10 mouse cellular contexts compared by ENCODE assay signal in genomic region chr4:136749431-136749830, GRCm38 (mm10).
DNase-seq lines count a peak whose midpoint lies in the region; ATAC-seq and TF ChIP-seq lines count a peak whose summit lies in the region.
"Had no signal": no experiment of that assay in that cellular context is flagged by ENCODE, and none has a peak within 500 bp of the region (broad histone marks: within the 10 kb centered on the region; RNA-seq: fewer than 3 reads in every experiment).

No protein-coding gene starts in this region.

- H3K4me1 ChIP-seq in ES-Bruce4 (ENCODE audit: control insufficient read depth, insufficient read depth, low read length): peaks cover 7% of the 10 kb centered on the region
- H3K4me1 ChIP-seq in embryonic facial prominence, embryonic 11.5 days (ENCODE audit: control insufficient read depth, insufficient read depth, low read length): peaks cover 6% of the 10 kb centered on the region
- H3K4me1 ChIP-seq in hindbrain, embryonic 13.5 days (replicated peaks): peaks cover 86% of the 10 kb centered on the region
- peaks cover 24% of the 10 kb centered on the region for H3K4me1 ChIP-seq in midbrain, postnatal 0 days (ENCODE audit: insufficient read depth, low read length)
- H3K4me1 ChIP-seq in kidney, embryonic 15.5 days: peaks cover 33% of the 10 kb centered on the region

- 0 out of 2 replicates have a peak overlapping the region, but pooled peaks have one; percentile 20 for H3K9ac ChIP-seq in ES-Bruce4 (ENCODE audit: low read depth, poor library complexity, severe bottlenecking)
- H3K9ac ChIP-seq in embryonic facial prominence, embryonic 11.5 days (replicated peaks; ENCODE audit: low read length): peak overlapping the region; percentile 13; the same call in 1 of the 2 replicates
- peak overlapping the region; percentile 67 for H3K9ac ChIP-seq in hindbrain, embryonic 13.5 days
- H3K9ac ChIP-seq in midbrain, postnatal 0 days (replicated peaks; ENCODE audit: low read length, poor library complexity, severe bottlenecking): 0 out of 2 replicates have a peak overlapping the region, but pooled peaks have one; percentile 44
- H3K9ac ChIP-seq in kidney, embryonic 15.5 days: no peak overlapping the region

- 28% methylated on average over 4 of the region's 4 CpGs for WGBS in embryonic facial prominence, embryonic 11.5 days
- WGBS in hindbrain, embryonic 13.5 days: 17% methylated on average over 4 of the region's 4 CpGs
- 15% methylated on average over 4 of the region's 4 CpGs for WGBS in midbrain, postnatal 0 days
- 44% methylated on average over 4 of the region's 4 CpGs for WGBS in kidney, embryonic 15.5 days

- DNase-seq in embryonic facial prominence, embryonic 11.5 days (ENCODE audit: low spot score): no peak
- DNase-seq in midbrain, postnatal 0 days (ENCODE audit: low spot score): no peak
- no peak for DNase-seq in thymus, adult 18-20 months
- DNase-seq in frontal cortex, adult 2 months (ENCODE audit: extremely low spot score in 1 of 2, low spot score in 1 of 2): no peak
- DNase-seq: cerebellum, postnatal 36 days; gastrocnemius, postnatal 36 days; liver, postnatal 0 days had no signal

- no peak overlapping the region for H3K4me2 ChIP-seq in embryonic facial prominence, embryonic 11.5 days (ENCODE audit: low read depth, low read length)
- no peak overlapping the region for H3K4me2 ChIP-seq in hindbrain, embryonic 13.5 days
- H3K4me2 ChIP-seq in midbrain, postnatal 0 days (ENCODE audit: low read depth, low read length, poor library complexity, severe bottlenecking): no peak overlapping the region
- no peak overlapping the region for H3K4me2 ChIP-seq in kidney, embryonic 15.5 days

- peak; percentile 12; the same call in 1 of the 2 replicates for ATAC-seq in embryonic facial prominence, embryonic 11.5 days (replicated peaks; ENCODE audit: insufficient number of reproducible peaks, low FRiP score, low TSS enrichment, low read depth)
- no peak for ATAC-seq in hindbrain, embryonic 13.5 days (ENCODE audit: low FRiP score)
- no peak for ATAC-seq in midbrain, postnatal 0 days (ENCODE audit: low FRiP score)
- no peak for ATAC-seq in kidney, embryonic 15.5 days (replicated peaks; ENCODE audit: low FRiP score)
- ATAC-seq: liver, postnatal 0 days had no signal

- no peaks in the 10 kb centered on the region for H3K9me3 ChIP-seq in ES-Bruce4 (replicated peaks; ENCODE audit: control insufficient read depth, insufficient read depth, low read length, poor library complexity, severe bottlenecking)
- H3K9me3 ChIP-seq in embryonic facial prominence, embryonic 11.5 days (replicated peaks; ENCODE audit: control insufficient read depth, low read length): no peaks in the 10 kb centered on the region
- no peaks in the 10 kb centered on the region for H3K9me3 ChIP-seq in hindbrain, embryonic 13.5 days
- H3K9me3 ChIP-seq in midbrain, postnatal 0 days (ENCODE audit: low read length): no peaks in the 10 kb centered on the region
- H3K9me3 ChIP-seq in kidney, embryonic 15.5 days (replicated peaks): no peaks in the 10 kb centered on the region

- H3K27ac ChIP-seq in ES-Bruce4 (ENCODE audit: insufficient read depth, low read length): no peak overlapping the region
- H3K27ac ChIP-seq in embryonic facial prominence, embryonic 11.5 days (replicated peaks; ENCODE audit: low read depth, low read length): peak overlapping the region; percentile 48
- peak overlapping the region; percentile 96 for H3K27ac ChIP-seq in hindbrain, embryonic 13.5 days
- H3K27ac ChIP-seq in midbrain, postnatal 0 days (ENCODE audit: low read depth, low read length): peak overlapping the region; percentile 70
- H3K27ac ChIP-seq in kidney, embryonic 15.5 days: no peak overlapping the region

- no peaks in the 10 kb centered on the region for H3K27me3 ChIP-seq in ES-Bruce4 (ENCODE audit: control insufficient read depth, insufficient read depth, low read length, poor library complexity, severe bottlenecking)
- no peaks in the 10 kb centered on the region; the same call in 1 of the 2 replicates for H3K27me3 ChIP-seq in embryonic facial prominence, embryonic 11.5 days (ENCODE audit: control insufficient read depth, insufficient read depth, low read length)
- no peaks in the 10 kb centered on the region for H3K27me3 ChIP-seq in hindbrain, embryonic 13.5 days
- no peaks in the 10 kb centered on the region for H3K27me3 ChIP-seq in midbrain, postnatal 0 days (ENCODE audit: insufficient read depth, low read length)
- peaks cover 3% of the 10 kb centered on the region; the same call in 1 of the 2 replicates for H3K27me3 ChIP-seq in kidney, embryonic 15.5 days

- no peaks in the 10 kb centered on the region for H3K36me3 ChIP-seq in ES-Bruce4 (ENCODE audit: control insufficient read depth, insufficient read depth, low read length, poor library complexity, severe bottlenecking)
- no peaks in the 10 kb centered on the region for H3K36me3 ChIP-seq in embryonic facial prominence, embryonic 11.5 days (replicated peaks; ENCODE audit: control insufficient read depth, insufficient read depth, low read depth, low read length)
- H3K36me3 ChIP-seq in hindbrain, embryonic 13.5 days: no peaks in the 10 kb centered on the region
- no peaks in the 10 kb centered on the region for H3K36me3 ChIP-seq in midbrain, postnatal 0 days (ENCODE audit: insufficient read depth, low read length)
- no peaks in the 10 kb centered on the region for H3K36me3 ChIP-seq in kidney, embryonic 15.5 days

- no peak for TF ChIP-seq CTCF in ES-Bruce4 (IDR thresholded peaks at IDR 0.05; ENCODE audit: low read depth, low read length)
- no peak for TF ChIP-seq CTCF in midbrain, postnatal 0 days (IDR thresholded peaks at IDR 0.05)

- no peak for TF ChIP-seq POLR2A in ES-Bruce4 (IDR thresholded peaks at IDR 0.05; ENCODE audit: insufficient read depth, low read length)

- H3K4me3 ChIP-seq in ES-Bruce4 (ENCODE audit: low read depth, low read length): no peak overlapping the region
- H3K4me3 ChIP-seq in embryonic facial prominence, embryonic 11.5 days (ENCODE audit: low read depth, low read length): no peak overlapping the region
- no peak overlapping the region for H3K4me3 ChIP-seq in hindbrain, embryonic 13.5 days
- no peak overlapping the region for H3K4me3 ChIP-seq in midbrain, postnatal 0 days (ENCODE audit: low read depth, low read length)
- no peak overlapping the region for H3K4me3 ChIP-seq in kidney, embryonic 15.5 days (replicated peaks)

- no peak for TF ChIP-seq EP300 in ES-Bruce4 (IDR thresholded peaks at IDR 0.05; ENCODE audit: insufficient read depth, low read depth, low read length)

Comparison
In these comparisons a context has a peak if more than half of its experiments do, and no peak if none do; other contexts are left out.
1. H3K27ac ChIP-seq: peak in embryonic facial prominence, embryonic 11.5 days (single experiment), hindbrain, embryonic 13.5 days (single experiment) and midbrain, postnatal 0 days (single experiment); none in ES-Bruce4 (single experiment) and kidney, embryonic 15.5 days (single experiment).